Mouse (Mus musculus): ENCODE data around the gene Trappc4. TPM values are rescaled to one million over a fixed set of nuclear protein-coding genes. Genes with fewer than 3 reads are reported as not detected.

The Trappc4 gene
- total and polyA plus RNA-seq, 3 experiments = 9.6 to 71.4 (median 31.8) TPM

DNA sequence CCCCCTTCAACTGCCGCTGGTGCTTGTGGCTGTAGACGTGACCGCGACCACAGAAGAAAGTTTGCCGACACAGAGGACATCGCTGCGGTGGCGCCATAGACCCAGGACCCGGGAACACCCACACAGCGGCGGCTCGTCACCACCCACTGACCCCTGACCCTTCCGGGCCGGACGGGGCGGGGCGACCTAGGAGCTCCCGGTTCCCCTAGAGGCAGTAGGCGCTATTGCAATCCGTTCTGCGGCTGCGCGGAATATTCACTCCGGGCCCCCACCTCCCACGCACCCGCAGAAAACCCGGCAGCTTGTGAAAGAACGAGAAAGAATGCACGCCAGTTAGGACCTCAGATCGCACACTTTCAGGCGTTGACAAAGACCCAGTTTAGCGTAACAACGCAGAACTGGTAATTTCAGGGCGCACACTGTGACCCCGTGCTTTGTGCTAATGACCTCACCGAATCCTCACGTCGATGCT lies 10.5 kb upstream of the Trappc4 start:
- Histone ChIP-seq H3K4me3 (ENCODE audit: low read depth, low read length) (peak overlapping the region; percentile 99), H3K36me3 (replicated peaks) (peaks cover 34% of the 10 kb centered on the region), H3K4me1 (ENCODE audit: insufficient read depth, low read depth, low read length) (peaks cover 47% of the 10 kb centered on the region), H3K9me3 (replicated peaks) (peaks cover 3% of the 10 kb centered on the region; the same call in 1 of the 2 replicates), H3K27me3 (ENCODE audit: insufficient read depth, low read length) (no peaks in the 10 kb centered on the region; the same call in 1 of the 2 replicates)
- DNase-seq (ENCODE audit: low spot score) (peak; percentile 74), ATAC-seq (ENCODE audit: extremely low read depth, insufficient number of reproducible peaks, low FRiP score, poor library complexity, severe bottlenecking) (peak; percentile 80)
- TF ChIP-seq GATA2 (IDR thresholded peaks at IDR 0.05; ENCODE audit: borderline replicate concordance, low read depth, low read length) = no peak
- TF ChIP-seq POLR2AphosphoS5 (IDR thresholded peaks at IDR 0.05; ENCODE audit: insufficient replicate concordance, low read depth, low read length) = no peak
- TF ChIP-seq CTCF (IDR thresholded peaks at IDR 0.05; ENCODE audit: low read depth, low read length) = peak; percentile 34
- TF ChIP-seq GATA1 (IDR thresholded peaks at IDR 0.05; ENCODE audit: borderline replicate concordance, low read length) = no peak

DNA sequence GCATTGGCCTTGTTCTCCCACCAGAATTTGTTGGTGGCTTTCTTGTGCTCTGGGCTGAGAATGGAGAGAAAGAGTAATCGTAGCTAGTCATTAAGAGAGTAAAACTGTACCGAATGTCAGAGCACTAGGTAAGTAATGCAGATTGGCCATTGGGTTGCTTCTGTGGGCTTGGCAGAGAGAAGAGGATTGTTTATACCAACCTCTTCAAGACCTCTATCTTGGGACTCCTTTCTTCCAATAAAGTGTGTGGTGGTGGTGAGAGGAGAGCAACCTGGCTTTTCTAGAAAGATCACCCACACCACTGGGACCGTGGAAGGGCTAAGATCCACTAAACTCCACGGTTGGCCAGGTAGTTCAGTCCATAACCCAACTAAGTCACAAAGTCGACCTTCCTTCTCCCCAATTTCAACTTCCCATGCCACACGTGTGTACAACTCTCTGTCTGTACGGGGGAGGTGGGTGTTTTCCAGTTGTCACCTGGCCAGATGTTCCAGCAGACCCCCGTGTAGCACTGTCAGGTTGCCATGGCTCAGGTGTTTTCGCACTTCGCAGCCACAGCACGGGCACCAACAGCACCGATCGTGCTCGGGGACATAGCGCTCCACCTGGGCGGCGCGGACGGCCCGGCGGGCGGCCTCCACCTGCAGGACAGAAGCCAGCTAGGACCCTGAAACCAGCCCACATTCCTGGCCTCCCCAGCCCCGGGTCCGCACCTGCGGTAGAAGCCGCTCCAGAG lies 9.9 kb upstream of the Trappc4 start:
- peaks cover 53% of the 10 kb centered on the region for H3K4me1 ChIP-seq (ENCODE audit: insufficient read depth, low read depth, low read length)
- H3K36me3 ChIP-seq (replicated peaks) = peaks cover 40% of the 10 kb centered on the region
- peaks cover 3% of the 10 kb centered on the region; the same call in 1 of the 2 replicates for H3K9me3 ChIP-seq (replicated peaks)
- ATAC-seq (ENCODE audit: extremely low read depth, insufficient number of reproducible peaks, low FRiP score, poor library complexity, severe bottlenecking) (no peak), DNase-seq (ENCODE audit: low spot score) (no peak)
- TF ChIP-seq GATA2 (IDR thresholded peaks at IDR 0.05; ENCODE audit: borderline replicate concordance, low read depth, low read length) (no peak), GATA1 (IDR thresholded peaks at IDR 0.05; ENCODE audit: borderline replicate concordance, low read length) (no peak), POLR2AphosphoS5 (IDR thresholded peaks at IDR 0.05; ENCODE audit: insufficient replicate concordance, low read depth, low read length) (no peak), TAL1 (conservative IDR thresholded peaks at IDR 0.05; ENCODE audit: low read depth, low read length) (no peak), CTCF (IDR thresholded peaks at IDR 0.05; ENCODE audit: low read depth, low read length) (no peak)
- peak overlapping the region; percentile 99 for H3K4me3 ChIP-seq (ENCODE audit: low read depth, low read length)
- no peaks in the 10 kb centered on the region; the same call in 1 of the 2 replicates for H3K27me3 ChIP-seq (ENCODE audit: insufficient read depth, low read length)

DNA sequence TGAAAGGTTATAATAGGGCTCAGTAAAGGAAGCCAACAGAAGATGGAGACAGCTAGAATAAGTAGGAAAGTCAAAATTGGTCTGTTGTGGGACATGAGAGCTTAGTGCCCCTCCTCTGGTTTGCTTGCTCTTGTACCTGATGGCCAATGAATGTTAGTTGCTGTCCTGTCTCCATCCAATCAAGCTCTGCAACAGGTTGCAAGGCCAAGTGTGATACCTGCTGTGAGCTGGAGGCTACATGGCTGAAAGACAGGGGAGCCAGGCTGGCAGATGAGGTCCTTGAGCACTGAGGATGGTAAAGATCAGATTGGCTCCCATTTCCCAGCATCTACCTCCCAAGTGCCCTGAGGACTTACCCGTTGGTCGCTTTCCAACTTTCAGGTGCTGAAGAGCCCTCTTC lies 5.4 kb upstream of the Trappc4 start:
- Histone ChIP-seq H3K4me1 (ENCODE audit: insufficient read depth, low read depth, low read length) (peaks cover 62% of the 10 kb centered on the region), H3K36me3 (replicated peaks) (peaks cover 76% of the 10 kb centered on the region), H3K4me3 (ENCODE audit: low read depth, low read length) (peak overlapping the region; percentile 22; the same call in 1 of the 2 replicates), H3K9me3 (replicated peaks) (no peaks in the 10 kb centered on the region), H3K27me3 (ENCODE audit: insufficient read depth, low read length) (no peaks in the 10 kb centered on the region)
- ATAC-seq (ENCODE audit: extremely low read depth, insufficient number of reproducible peaks, low FRiP score, poor library complexity, severe bottlenecking) (no peak), DNase-seq (ENCODE audit: low spot score) (no peak)
- TF ChIP-seq POLR2AphosphoS5 (IDR thresholded peaks at IDR 0.05; ENCODE audit: insufficient replicate concordance, low read depth, low read length) = no peak
- no peak for TF ChIP-seq GATA2 (IDR thresholded peaks at IDR 0.05; ENCODE audit: borderline replicate concordance, low read depth, low read length)
- no peak for TF ChIP-seq GATA1 (IDR thresholded peaks at IDR 0.05; ENCODE audit: borderline replicate concordance, low read length)
- TF ChIP-seq CTCF (IDR thresholded peaks at IDR 0.05; ENCODE audit: low read depth, low read length) = no peak
- no peak for TF ChIP-seq TAL1 (conservative IDR thresholded peaks at IDR 0.05; ENCODE audit: low read depth, low read length)

DNA sequence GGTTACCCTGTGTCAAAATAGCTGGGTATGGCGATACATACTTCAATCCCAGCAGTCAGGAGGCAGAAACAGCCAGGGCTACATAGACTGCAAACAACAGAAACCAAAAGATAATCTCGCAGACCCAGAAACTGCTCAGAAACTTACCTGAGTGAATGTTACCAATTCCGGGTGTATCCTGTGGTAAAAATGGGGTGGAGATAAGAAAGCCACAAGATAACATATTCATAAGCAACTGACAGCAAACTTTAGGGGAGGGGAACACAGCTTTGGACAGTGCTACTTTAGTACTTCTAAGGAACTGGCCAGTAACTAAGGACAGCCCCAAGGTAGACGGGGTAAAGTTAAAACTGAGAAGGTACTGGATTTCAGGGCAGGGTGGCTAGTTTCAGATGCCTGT lies 4.9 kb upstream of the Trappc4 start:
- DNase-seq (ENCODE audit: low spot score) = peak; percentile 44
- H3K4me1 ChIP-seq (ENCODE audit: insufficient read depth, low read depth, low read length) = peaks cover 60% of the 10 kb centered on the region
- no peaks in the 10 kb centered on the region for H3K27me3 ChIP-seq (ENCODE audit: insufficient read depth, low read length)
- no peak for TF ChIP-seq GATA1 (IDR thresholded peaks at IDR 0.05; ENCODE audit: borderline replicate concordance, low read length)
- TF ChIP-seq GATA2 (IDR thresholded peaks at IDR 0.05; ENCODE audit: borderline replicate concordance, low read depth, low read length) = no peak
- TF ChIP-seq POLR2AphosphoS5 (IDR thresholded peaks at IDR 0.05; ENCODE audit: insufficient replicate concordance, low read depth, low read length) = no peak
- TF ChIP-seq TAL1 (conservative IDR thresholded peaks at IDR 0.05; ENCODE audit: low read depth, low read length) = peak; percentile 30; the same call in 1 of the 2 replicates
- TF ChIP-seq CTCF (IDR thresholded peaks at IDR 0.05; ENCODE audit: low read depth, low read length) = no peak
- ATAC-seq (ENCODE audit: extremely low read depth, insufficient number of reproducible peaks, low FRiP score, poor library complexity, severe bottlenecking) = peak; percentile 24
- no peak overlapping the region; the same call in 1 of the 2 replicates for H3K4me3 ChIP-seq (ENCODE audit: low read depth, low read length)
- H3K9me3 ChIP-seq (replicated peaks) = no peaks in the 10 kb centered on the region
- H3K36me3 ChIP-seq (replicated peaks) = peaks cover 76% of the 10 kb centered on the region

DNA sequence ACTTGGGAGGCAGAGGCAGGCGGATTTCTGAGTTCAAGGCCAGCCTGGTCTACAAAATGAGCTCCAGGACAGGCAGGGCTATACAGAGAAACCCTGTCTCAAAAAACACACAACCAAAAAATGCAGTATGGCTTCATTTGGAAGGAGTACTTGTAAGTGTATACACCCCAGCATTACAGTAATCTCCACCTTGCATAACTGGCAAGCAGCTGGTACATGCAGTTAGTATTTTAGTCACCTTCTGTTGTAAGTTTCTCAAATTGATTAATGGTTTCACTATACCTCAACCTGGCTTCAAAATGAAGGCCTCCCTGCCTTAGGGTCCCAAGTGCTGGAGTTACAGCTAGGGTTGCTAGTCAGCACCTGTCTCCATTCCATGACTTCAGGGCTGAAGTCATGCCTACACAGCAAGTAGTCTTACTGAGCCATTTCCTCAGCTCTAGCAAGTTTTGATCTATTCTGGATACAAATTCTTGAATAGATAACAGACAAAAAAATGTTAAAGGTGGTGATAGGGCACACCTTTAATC lies 4.3 kb upstream of the Trappc4 start:
- peaks cover 55% of the 10 kb centered on the region for H3K4me1 ChIP-seq (ENCODE audit: insufficient read depth, low read depth, low read length)
- no peaks in the 10 kb centered on the region for H3K27me3 ChIP-seq (ENCODE audit: insufficient read depth, low read length)
- H3K4me3 ChIP-seq (ENCODE audit: low read depth, low read length) = no peak overlapping the region; the same call in 1 of the 2 replicates
- TF ChIP-seq GATA2 (IDR thresholded peaks at IDR 0.05; ENCODE audit: borderline replicate concordance, low read depth, low read length) (no peak), CTCF (IDR thresholded peaks at IDR 0.05; ENCODE audit: low read depth, low read length) (no peak), TAL1 (conservative IDR thresholded peaks at IDR 0.05; ENCODE audit: low read depth, low read length) (no peak), GATA1 (IDR thresholded peaks at IDR 0.05; ENCODE audit: borderline replicate concordance, low read length) (no peak), POLR2AphosphoS5 (IDR thresholded peaks at IDR 0.05; ENCODE audit: insufficient replicate concordance, low read depth, low read length) (no peak; the same call in 1 of the 2 replicates)
- no peak for ATAC-seq (ENCODE audit: extremely low read depth, insufficient number of reproducible peaks, low FRiP score, poor library complexity, severe bottlenecking)
- no peak for DNase-seq (ENCODE audit: low spot score)
- no peaks in the 10 kb centered on the region for H3K9me3 ChIP-seq (replicated peaks)
- H3K36me3 ChIP-seq (replicated peaks) = peaks cover 76% of the 10 kb centered on the region

Measured in G1E (cell line).